Mouse (Mus musculus): ENCODE measurements around the gene Dnase1.
"Not testable (repeated sequence)": the region's sequence is repeated elsewhere in the genome, so short reads cannot be mapped to it uniquely, and the experiment has no call there.

Dnase1 gene

GRCm38 (mm10) chr16:4036807-4037206, at the start of gene Dnase1:
TSS of gene Dnase1 (plus strand) at chr16:4036942.
- DNase-seq (ENCODE audit: low spot score in 2 of 2), result no peak

- DNase-seq (ENCODE audit: low spot score in 2 of 2), result no peak
Measured at GRCm38 (mm10) chr16:3988410-3988809, 48.3 kb upstream of the Dnase1 start.

GRCm38 (mm10) chr16:4003489-4004398, 33.0 kb upstream of the Dnase1 start, which contains the start of gene Slx4:
TSS of gene Slx4 (minus strand) at chr16:4003770.
- peak; percentile 89 to 93 for DNase-seq (ENCODE audit: low spot score in 2 of 2)

- no peak for DNase-seq (ENCODE audit: low spot score in 2 of 2)
Measured at GRCm38 (mm10) chr16:4012882-4013570, 23.7 kb upstream of the Dnase1 start.

- DNase-seq (ENCODE audit: low spot score in 2 of 2), result no peak
Measured at GRCm38 (mm10) chr16:4014040-4014668, 22.6 kb upstream of the Dnase1 start.

- not testable (repeated sequence) for DNase-seq (ENCODE audit: low spot score in 2 of 2)
Measured at GRCm38 (mm10) chr16:4016786-4017185, 20.0 kb upstream of the Dnase1 start.

- DNase-seq (ENCODE audit: low spot score in 2 of 2), result not testable (repeated sequence)
Measured at GRCm38 (mm10) chr16:4017466-4017865, 19.3 kb upstream of the Dnase1 start.

- DNase-seq (ENCODE audit: low spot score in 2 of 2), result no peak
Measured at GRCm38 (mm10) chr16:4021241-4021640, 15.5 kb upstream of the Dnase1 start.

- no peak for DNase-seq (ENCODE audit: low spot score in 2 of 2)
Measured at GRCm38 (mm10) chr16:4022719-4023118, 14.0 kb upstream of the Dnase1 start.

- no peak for DNase-seq (ENCODE audit: low spot score in 2 of 2)
Measured at GRCm38 (mm10) chr16:4026672-4027071, 10.1 kb upstream of the Dnase1 start.

- DNase-seq (ENCODE audit: low spot score in 2 of 2), result no peak
Measured at GRCm38 (mm10) chr16:4027211-4027610, 9.5 kb upstream of the Dnase1 start.

- no peak for DNase-seq (ENCODE audit: low spot score in 2 of 2)
Measured at GRCm38 (mm10) chr16:4029371-4029841, 7.3 kb upstream of the Dnase1 start.

GRCm38 (mm10) chr16:4030501-4030900, 6.2 kb upstream of the Dnase1 start:
- no peak for DNase-seq (ENCODE audit: low spot score in 2 of 2)

- no peak for DNase-seq (ENCODE audit: low spot score in 2 of 2)
Measured at GRCm38 (mm10) chr16:4031441-4032274, 5.1 kb upstream of the Dnase1 start.

- peak in 1 of 2 experiments; percentile 10 for DNase-seq (ENCODE audit: low spot score in 2 of 2)
Measured at GRCm38 (mm10) chr16:4032341-4032748, 4.4 kb upstream of the Dnase1 start.

GRCm38 (mm10) chr16:4033971-4034370, 2.8 kb upstream of the Dnase1 start:
- DNase-seq (ENCODE audit: low spot score in 2 of 2), result no peak

- no peak for DNase-seq (ENCODE audit: low spot score in 2 of 2)
Measured at GRCm38 (mm10) chr16:4034476-4034875, 2.3 kb upstream of the Dnase1 start.

GRCm38 (mm10) chr16:4035575-4035974, 1.2 kb upstream of the Dnase1 start:
- DNase-seq (ENCODE audit: low spot score in 2 of 2), result no peak

GRCm38 (mm10) chr16:4037690-4038089, 948 bp downstream of the Dnase1 start:
- DNase-seq (ENCODE audit: low spot score in 2 of 2), result no peak

- no peak for DNase-seq (ENCODE audit: low spot score in 2 of 2)
Measured at GRCm38 (mm10) chr16:4040206-4040605, 3.5 kb downstream of the Dnase1 start.

- no peak for DNase-seq (ENCODE audit: low spot score in 2 of 2)
Measured at GRCm38 (mm10) chr16:4041646-4042045, 4.9 kb downstream of the Dnase1 start.

Measured in urinary bladder, postnatal 36 days (tissue).